Mouse (Mus musculus) CD4-positive helper T cell, adult 2 months (primary cell): ENCODE results near the gene Syt8.
"Not testable (repeated sequence)": the region's sequence is repeated elsewhere in the genome, so short reads cannot be mapped to it uniquely, and the experiment has no call there.

Experiments used
- DNase-seq: peaks from one replicate; pipeline ENCODE4 v3.0.0-alpha.2; 2012; ENCODE audit warnings: low read depth, missing footprints, low spot score

Gene Syt8

GRCm38 (mm10) chr7:142434137-142434865, at the start of gene Syt8:
Syt8 (plus strand) TSS chr7:142434850.
- no peak for DNase-seq

GRCm38 (mm10) chr7:142385742-142386403, 48.8 kb upstream of the Syt8 start:
- no peak for DNase-seq

DNA sequence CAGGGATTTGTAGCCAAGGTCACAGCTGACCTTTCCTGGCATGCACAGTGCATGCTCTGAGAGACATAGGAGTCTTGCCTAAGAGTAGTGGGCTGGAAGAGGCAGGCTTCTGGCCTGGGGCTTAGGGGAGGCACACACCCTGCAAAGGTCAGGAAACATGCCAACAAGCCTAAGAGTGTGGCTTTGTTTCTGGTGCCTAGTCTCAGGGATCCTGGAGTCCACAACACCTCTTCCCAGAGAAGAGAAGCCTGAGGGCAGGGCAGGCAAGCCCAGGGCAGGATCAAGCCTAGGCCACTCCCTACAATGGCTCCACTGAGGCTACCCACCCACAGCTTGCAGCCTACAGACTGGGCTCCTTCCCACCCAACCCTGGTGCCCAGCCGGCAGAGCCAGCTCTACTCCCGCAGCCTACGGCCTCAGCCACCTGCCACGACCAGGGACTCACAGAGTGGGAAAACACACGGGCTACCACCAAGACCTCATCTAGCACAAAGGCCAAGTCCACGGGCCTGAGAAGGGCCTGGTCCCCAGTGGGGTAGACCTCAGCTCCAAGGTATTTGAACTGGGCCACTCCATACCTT, 47.9 kb upstream of the Syt8 start:
- DNase-seq, result no peak

- peak; percentile 92 for DNase-seq
Observed at GRCm38 (mm10) chr7:142387419-142388148, 47.1 kb upstream of the Syt8 start, which contains the start of gene Ctsd. Ctsd (minus strand) TSS chr7:142388038.

DNA sequence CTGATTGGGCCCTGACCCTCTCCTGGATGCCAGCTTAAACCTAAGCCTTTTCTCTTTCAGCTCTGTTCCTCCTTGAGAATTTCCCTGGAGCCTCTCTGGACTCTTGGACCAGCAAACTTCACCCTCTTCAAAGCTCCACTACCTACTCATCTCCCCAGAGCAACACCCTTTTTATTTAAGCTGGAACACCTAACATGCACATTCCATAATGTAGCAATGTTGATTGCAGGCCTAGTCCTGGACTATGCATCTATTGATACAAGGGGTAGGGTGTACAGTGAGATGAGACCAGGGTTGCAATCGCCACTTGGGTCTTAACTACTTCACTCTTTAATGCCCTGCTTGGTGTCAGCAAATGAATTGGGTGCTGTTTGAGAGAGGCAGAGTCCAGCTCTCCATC, 46.5 kb upstream of the Syt8 start:
- no peak for DNase-seq

GRCm38 (mm10) chr7:142388740-142389139, 45.9 kb upstream of the Syt8 start:
- DNase-seq, result no peak

DNA sequence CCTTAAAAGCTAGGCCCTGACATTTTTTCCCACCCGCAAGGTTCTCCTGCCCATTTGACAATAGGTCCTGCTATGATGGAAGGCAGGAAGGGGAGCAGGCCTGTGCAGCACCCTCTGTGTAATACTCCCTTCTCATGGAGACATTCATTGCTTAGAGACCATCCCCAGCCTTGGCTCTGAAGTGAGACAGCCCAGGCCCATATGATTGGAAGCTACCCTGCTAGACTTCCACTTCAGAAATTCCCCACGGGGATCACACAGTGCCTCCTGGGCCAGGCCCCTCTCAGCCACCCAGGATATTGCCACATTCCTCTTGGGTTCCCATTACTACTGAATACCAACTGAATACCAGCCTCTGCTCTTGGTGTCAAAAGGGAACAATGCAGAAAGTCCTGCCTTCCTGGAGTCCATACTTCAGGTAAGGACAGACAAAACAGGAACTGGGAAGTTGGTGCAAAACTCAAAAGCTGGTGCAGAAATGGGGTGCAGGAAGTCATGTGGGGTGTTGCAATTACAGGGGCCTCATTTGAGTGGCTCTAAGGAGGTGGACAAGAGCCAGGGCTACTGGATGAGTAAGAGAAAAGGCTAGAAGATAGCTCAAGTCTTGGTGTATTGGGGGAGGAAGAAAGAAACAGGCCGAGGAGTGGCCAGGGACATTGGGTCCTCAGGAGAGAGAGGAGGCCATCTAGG, 44.5 kb upstream of the Syt8 start:
- DNase-seq, result no peak

DNA sequence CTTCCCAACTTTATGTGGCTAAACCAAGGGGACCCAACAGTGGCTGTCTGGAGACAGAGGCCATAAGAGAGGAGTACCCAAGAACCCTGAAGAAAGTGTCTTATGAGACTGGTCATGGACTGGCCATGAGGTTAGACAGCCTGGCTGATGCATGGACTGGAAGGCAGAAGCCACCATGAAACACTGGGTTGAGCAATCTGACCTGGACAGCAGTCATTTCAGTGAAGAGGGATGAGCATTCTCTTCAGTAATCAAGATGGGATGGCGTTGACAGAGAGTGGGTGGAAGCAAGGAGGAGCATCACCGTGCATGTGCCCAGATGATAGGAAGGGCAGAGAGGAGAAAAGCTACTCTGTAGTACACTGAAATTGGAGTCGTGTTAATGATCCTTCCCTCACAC, 43.5 kb upstream of the Syt8 start:
- DNase-seq, result no peak

DNA sequence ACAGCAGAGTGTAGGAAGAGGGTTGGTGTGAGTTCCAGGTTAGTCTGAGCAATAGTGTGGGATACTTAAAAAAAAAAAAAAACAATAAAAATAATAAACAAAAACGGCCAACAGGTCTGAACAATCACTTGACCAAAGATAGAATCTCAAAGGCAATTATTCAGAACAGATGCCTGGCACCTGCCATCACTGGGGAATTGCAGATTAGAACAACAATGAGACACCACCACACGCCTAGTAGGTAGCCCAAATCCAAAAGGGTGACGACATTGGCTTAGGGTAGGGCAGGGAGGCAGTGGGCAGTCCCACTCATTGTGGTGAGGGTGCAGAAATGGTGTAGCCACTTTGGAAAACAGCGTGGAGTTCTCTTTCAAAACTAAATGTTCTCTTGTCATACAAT, 43.0 kb upstream of the Syt8 start:
- no peak for DNase-seq

DNA sequence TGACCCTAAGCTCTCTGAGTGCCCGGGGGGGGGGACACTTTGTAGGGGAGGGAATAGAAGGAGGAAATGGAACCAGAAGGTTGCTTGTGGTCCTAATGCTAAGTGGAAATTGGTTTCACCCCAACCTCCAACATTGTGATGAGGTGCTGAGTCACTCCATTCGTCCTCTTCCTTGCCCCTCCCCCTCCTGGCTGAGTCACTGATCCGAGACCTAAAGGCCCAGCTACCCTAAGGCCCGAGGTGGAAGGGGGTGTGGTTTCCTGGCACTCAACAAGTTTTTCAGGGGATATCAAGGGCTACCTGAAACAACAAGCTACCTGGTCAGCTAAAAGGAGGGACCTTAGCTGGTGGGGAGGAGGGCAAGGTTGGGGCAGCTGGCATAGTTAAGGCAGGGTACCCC, 41.5 kb upstream of the Syt8 start:
- peak; percentile 56 for DNase-seq

GRCm38 (mm10) chr7:142394261-142395190, 40.1 kb upstream of the Syt8 start:
- no peak for DNase-seq

DNA sequence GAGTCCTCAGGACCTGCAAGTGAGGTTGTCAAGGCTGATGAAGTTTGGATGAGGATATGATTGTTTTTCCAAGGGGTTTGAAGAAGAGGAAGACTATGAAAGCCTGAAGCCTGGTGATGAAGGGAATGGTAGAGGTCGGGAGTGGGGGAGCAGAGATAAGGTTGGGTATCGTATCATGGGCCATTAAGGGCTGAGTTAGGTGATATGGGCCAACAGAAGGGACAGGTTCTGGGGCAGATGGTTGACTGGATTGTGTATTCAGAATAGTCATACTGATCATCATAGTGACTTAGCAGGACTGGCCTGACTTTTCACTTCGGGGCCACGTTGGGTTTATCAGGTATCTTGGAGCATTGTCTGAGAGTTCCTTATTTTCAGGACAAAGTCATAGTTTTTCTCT, 39.2 kb upstream of the Syt8 start:
- DNase-seq, result no peak

DNA sequence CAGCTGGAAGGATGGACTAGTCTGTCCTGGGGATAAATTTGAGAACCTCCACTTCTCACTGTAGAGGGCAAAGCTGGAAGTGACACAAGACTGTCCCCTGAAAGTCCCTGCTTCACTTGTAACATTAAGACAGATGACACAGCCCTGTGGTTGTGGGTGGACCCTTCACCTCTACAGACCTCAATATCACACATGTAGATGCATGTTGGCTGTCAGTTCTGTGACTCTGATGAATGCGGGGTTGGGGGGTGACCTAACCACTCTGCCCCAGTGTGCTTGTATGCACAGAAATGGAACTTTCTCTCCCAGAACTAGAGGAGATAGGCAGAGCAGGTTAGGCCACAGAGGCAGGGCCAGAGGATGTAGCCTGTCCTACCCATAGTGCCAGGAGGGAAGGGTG, 38.0 kb upstream of the Syt8 start:
- DNase-seq, result no peak

- no peak for DNase-seq
Observed at GRCm38 (mm10) chr7:142398052-142398451, 36.6 kb upstream of the Syt8 start.

GRCm38 (mm10) chr7:142399250-142399649, 35.4 kb upstream of the Syt8 start:
- DNase-seq, result no peak

DNA sequence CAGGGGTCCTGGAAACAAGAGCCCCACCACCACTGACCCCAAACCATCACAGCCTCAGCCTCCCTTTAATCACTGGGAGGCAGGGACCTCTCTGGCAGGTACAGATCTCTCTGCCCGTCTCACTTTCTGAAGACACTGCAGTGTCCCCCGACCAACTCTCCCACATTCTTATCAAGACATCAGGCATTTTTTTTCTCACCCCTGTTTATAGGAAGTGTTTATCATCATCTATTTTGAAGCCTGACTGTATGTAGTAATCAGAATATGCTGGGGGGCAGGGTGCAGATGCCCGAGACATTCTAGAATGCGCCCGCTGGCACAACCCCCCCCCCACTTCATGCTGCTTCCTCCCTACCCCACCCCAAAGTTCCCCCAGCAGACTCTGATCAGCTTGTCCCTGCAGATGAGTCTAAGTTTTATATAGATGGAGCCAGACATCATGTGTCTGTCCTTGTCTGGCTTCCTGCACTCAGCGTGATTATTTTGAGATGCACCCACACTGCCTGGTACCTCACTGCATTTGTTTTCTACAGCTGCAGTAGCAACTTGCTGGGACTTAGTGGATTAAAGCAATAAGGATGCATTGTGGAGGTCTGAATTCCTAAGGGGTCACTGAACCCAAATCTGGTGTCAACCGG, 34.4 kb upstream of the Syt8 start:
- no peak for DNase-seq

DNA sequence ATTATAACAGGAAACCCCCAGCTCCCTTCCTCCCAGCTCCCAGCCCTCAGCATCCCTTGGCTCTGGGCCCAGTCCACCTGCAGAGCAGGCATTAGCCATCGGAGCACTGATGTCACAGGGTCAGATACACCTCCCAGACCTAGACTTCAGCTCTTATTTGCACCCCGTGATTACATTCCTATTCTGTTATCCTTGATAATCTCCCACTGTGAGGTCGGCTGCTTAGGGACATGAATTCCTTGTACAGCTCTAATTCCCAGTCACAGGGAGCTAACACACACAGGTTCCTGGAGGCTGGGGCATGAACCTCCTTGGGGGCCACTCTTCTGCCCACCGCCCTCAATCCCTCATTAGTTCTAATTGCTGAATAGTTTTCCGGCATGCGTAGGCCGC, 33.9 kb upstream of the Syt8 start:
- no peak for DNase-seq

GRCm38 (mm10) chr7:142403591-142403990, 31.1 kb upstream of the Syt8 start:
- no peak for DNase-seq

- DNase-seq, result not testable (repeated sequence)
Observed at GRCm38 (mm10) chr7:142405134-142405533, 29.5 kb upstream of the Syt8 start.

DNA sequence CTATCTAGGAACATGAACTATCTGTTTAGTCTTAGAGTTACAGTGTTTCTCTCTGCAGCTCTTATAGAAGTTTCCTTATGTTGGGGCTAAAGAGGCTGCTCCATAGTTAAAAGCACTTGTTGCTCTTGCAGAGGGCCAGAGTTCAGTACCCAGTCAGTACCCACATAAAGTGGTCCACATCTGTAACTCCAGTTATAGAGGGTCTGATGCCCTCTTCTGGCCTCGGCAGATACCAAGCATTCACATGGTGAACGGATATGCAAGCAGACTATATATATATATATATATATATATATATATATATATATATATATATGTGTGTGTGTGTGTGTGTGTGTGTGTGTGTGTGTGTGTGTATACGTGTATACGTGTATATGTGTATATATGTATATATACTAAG, 26.7 kb upstream of the Syt8 start:
- DNase-seq, result no peak
